Mouse (Mus musculus) intestine, postnatal 0 days (tissue): Measurements from ENCODE around the gene Shmt2. TPM values are rescaled to one million over a fixed set of nuclear protein-coding genes. Genes with fewer than 3 reads are reported as not detected.
A peak's percentile ranks its signal among the peaks of the same experiment; 100 is the strongest.

Source experiments
- ATAC-seq: fragments of 200-750 bp; cut with Nextera tagmentation; 2 replicates; pipeline ENCODE4 v1.8.0; 2017; ENCODE audit warnings: mild to moderate bottlenecking, moderate TSS enrichment, moderate library complexity
- H3K27ac ChIP-seq: fragments of 300-500 bp; sonication (generic); 2 replicates; pipeline ENCODE4 v1.5.1; 2014; ENCODE audit warnings: mild to moderate bottlenecking, low read depth, low read length, moderate library complexity
- H3K27me3 ChIP-seq: fragments of 300-500 bp; sonication (generic); replicated peaks from 2 replicates; pipeline ENCODE4 v1.6.1; 2014; ENCODE audit warnings: low read length, mixed read lengths; ENCODE audit not compliant: control insufficient read depth, insufficient read depth
- H3K36me3 ChIP-seq: fragments of 300-500 bp; sonication (generic); 2 replicates; pipeline ENCODE4 v1.6.1; 2014; ENCODE audit warnings: mild to moderate bottlenecking, moderate library complexity; ENCODE audit not compliant: control insufficient read depth, insufficient read depth
- H3K4me1 ChIP-seq: fragments of 300-500 bp; sonication (generic); replicated peaks from 2 replicates; pipeline ENCODE4 v1.6.1; 2014; ENCODE audit warnings: antibody characterized with exemption, low read length, mixed read lengths; ENCODE audit not compliant: control insufficient read depth, insufficient read depth
- H3K4me2 ChIP-seq: fragments of 300-500 bp; sonication (generic); replicated peaks from 2 replicates; pipeline ENCODE4 v1.6.1; 2014; ENCODE audit warnings: low read depth, mild to moderate bottlenecking, moderate library complexity
- H3K4me3 ChIP-seq: fragments of 300-500 bp; sonication (generic); 2 replicates; pipeline ENCODE4 v1.5.1; 2014; ENCODE audit warnings: low read depth, low read length
- H3K9ac ChIP-seq: fragments of 300-500 bp; sonication (generic); 2 replicates; pipeline ENCODE4 v1.6.1; 2014; ENCODE audit warnings: mild to moderate bottlenecking, low read depth, low read length
- H3K9me3 ChIP-seq: fragments of 300-500 bp; sonication (generic); 2 replicates; pipeline ENCODE4 v1.6.1; 2016; ENCODE audit warnings: mixed run types; ENCODE audit not compliant: control insufficient read depth
- CTCF ChIP-seq: sonication (generic); IDR thresholded peaks from 2 replicates; pipeline ENCODE4 v1.5.1; 2016; ENCODE audit warnings: low read depth, mild to moderate bottlenecking, control low read depth, antibody characterized with exemption, moderate library complexity
- WGBS: fragments of 180-500 bp; shearing (Covaris S2); extraction: QIAGEN DNeasy Blood & Tissue Kit; methylation state at CpG from one replicate; pipeline ENCODE4 v1.1.7; 2014; 5-methylcytosine and 5-hydroxymethylcytosine counted together
- polyA plus RNA-seq: library from polyadenylated mRNA; unstranded; fragments of >200 nt; fragmentation: Nextera tagmentation; extraction: Ambion mirVana; gene quantifications from 2 replicates; pipeline ENCODE4 v1.2.1, GENCODE M21; 2015

Shmt2 gene
- polyA plus RNA-seq, 1 experiment from 2014 or later, result 26.2 TPM

GRCm38 (mm10) chr10:127509837-127510701 lies 12.2 kb downstream of the Shmt2 start:
- Histone ChIP-seq H3K4me2 (peak overlapping the region; percentile 81), H3K9ac (no peak overlapping the region), H3K27me3 (peaks cover 60% of the 10 kb centered on the region), H3K36me3 (no peaks in the 10 kb centered on the region), H3K4me1 (peaks cover 13% of the 10 kb centered on the region), H3K4me3 (peak overlapping the region; percentile 43), H3K9me3 (no peaks in the 10 kb centered on the region), H3K27ac (no peak overlapping the region)
- no peak for ATAC-seq
- TF ChIP-seq CTCF, result no peak
- WGBS, result 29% methylated on average over 17 of the region's 17 CpGs

- peak; percentile 91 for TF ChIP-seq CTCF
- 1% methylated on average over 35 of the region's 35 CpGs for WGBS
- Histone ChIP-seq H3K9ac (no peak overlapping the region), H3K27me3 (peaks cover 58% of the 10 kb centered on the region), H3K9me3 (no peaks in the 10 kb centered on the region), H3K4me1 (peaks cover 13% of the 10 kb centered on the region), H3K36me3 (no peaks in the 10 kb centered on the region), H3K4me3 (peak overlapping the region; percentile 43), H3K4me2 (peak overlapping the region; percentile 81), H3K27ac (no peak overlapping the region)
- ATAC-seq, result peak; percentile 31; the same call in 1 of the 2 replicates
These were observed 13.0 kb downstream of the Shmt2 start for GRCm38 (mm10) chr10:127509051-127509836.

- peaks cover 48% of the 10 kb centered on the region for H3K27me3 ChIP-seq
- peaks cover 12% of the 10 kb centered on the region; the same call in 1 of the 2 replicates for H3K4me1 ChIP-seq
- H3K9ac ChIP-seq, result no peak overlapping the region
- 6% methylated on average over 15 of the region's 15 CpGs for WGBS
- H3K36me3 ChIP-seq, result no peaks in the 10 kb centered on the region; the same call in 1 of the 2 replicates
- H3K9me3 ChIP-seq, result no peaks in the 10 kb centered on the region
- peak overlapping the region; percentile 81 for H3K4me2 ChIP-seq
- no peak overlapping the region for H3K4me3 ChIP-seq
- no peak; the same call in 1 of the 2 replicates for ATAC-seq
- no peak overlapping the region for H3K27ac ChIP-seq
- TF ChIP-seq CTCF, result peak; percentile 85
These were observed 14.0 kb downstream of the Shmt2 start for GRCm38 (mm10) chr10:127508239-127508638.

- Histone ChIP-seq H3K9me3 (no peaks in the 10 kb centered on the region), H3K4me2 (no peak within 1 kb of the TSS), H3K4me1 (no peaks in the 10 kb centered on the region), H3K36me3 (peaks cover 35% of the 10 kb centered on the region), H3K27ac (no peak within 1 kb of the TSS), H3K4me3 (no peak within 1 kb of the TSS), H3K9ac (no peak within 1 kb of the TSS), H3K27me3 (no peaks in the 10 kb centered on the region)
- 62% methylated on average over 13 of the region's 13 CpGs for WGBS
- no peak for ATAC-seq
- TF ChIP-seq CTCF, result no peak
These were observed 21.1 kb downstream of the Shmt2 start, which contains the start of gene Stac3 for GRCm38 (mm10) chr10:127500894-127501893. Stac3 (plus strand) TSS chr10:127501686.

GRCm38 (mm10) chr10:127500042-127500441 lies 22.2 kb downstream of the Shmt2 start:
- H3K36me3 ChIP-seq, result peaks cover 45% of the 10 kb centered on the region
- no peak overlapping the region for H3K4me3 ChIP-seq
- 76% methylated on average over 4 of the region's 4 CpGs for WGBS
- no peaks in the 10 kb centered on the region for H3K27me3 ChIP-seq
- H3K27ac ChIP-seq, result no peak overlapping the region
- no peak for ATAC-seq
- H3K4me2 ChIP-seq, result no peak overlapping the region
- H3K9me3 ChIP-seq, result no peaks in the 10 kb centered on the region
- no peak overlapping the region for H3K9ac ChIP-seq
- TF ChIP-seq CTCF, result no peak
- H3K4me1 ChIP-seq, result no peaks in the 10 kb centered on the region
